Mouse (Mus musculus): Measurements from ENCODE around the gene Faap20.

DNA sequence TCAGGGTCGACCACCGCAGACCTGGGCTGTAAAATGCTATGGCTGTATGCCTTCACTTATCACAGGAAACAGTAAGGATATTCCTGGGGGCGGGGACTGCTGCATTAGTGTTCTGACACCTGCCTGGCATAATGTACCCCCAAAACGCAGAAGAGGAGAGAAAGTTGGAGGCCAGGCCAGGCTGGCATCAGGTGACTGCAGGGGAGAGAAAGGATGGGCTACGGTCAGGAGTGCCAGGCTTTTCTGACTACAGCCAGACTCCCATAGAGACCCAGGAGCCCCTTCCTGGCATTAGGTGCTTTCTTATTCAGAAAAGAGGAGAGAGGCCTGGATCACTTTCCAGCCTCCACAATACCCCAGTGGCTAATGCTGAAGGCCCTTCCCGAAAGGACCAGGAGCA is 10.1 kb upstream of the Faap20 start:
- TF ChIP-seq CTCF (IDR thresholded peaks at IDR 0.05; ENCODE audit: extremely low read depth, insufficient read depth, low read length) (no peak), POLR2A (IDR thresholded peaks at IDR 0.05; ENCODE audit: extremely low read depth, insufficient read depth, low read length) (no peak)

Measured in cortical plate, adult 2 months (tissue).